Mouse (Mus musculus) heart, embryonic 14.5 days (tissue): ENCODE measurements at regions not wholly inside any gene's neighbourhood (a gene's known extent, or its start where the extent isn't known, plus 50 kb on each side); places are given as distances from the start of the nearest gene placed in this dataset.

ENCODE experiments used
- ATAC-seq: fragments of 200-750 bp; cut with Nextera tagmentation; 2 replicates; pipeline ENCODE4 v1.8.0; 2017; ENCODE audit warnings: low read depth, moderate TSS enrichment; ENCODE audit not compliant: insufficient number of reproducible peaks, insufficient read depth, low FRiP score
- H3K27ac ChIP-seq, 2 experiments: fragments of 200-500 bp in 1 of 2; fragments of 300-500 bp in 1 of 2; sonication (generic) in 1 of 2; replicated peaks in 1 of 2; 2 replicates each; pipeline ENCODE4 v1.5.1; 2012 to 2014; ENCODE audit warnings: low read depth in 2 of 2, low read length in 2 of 2, control low read depth in 1 of 2, mild to moderate bottlenecking in 1 of 2, mixed read lengths in 1 of 2; ENCODE audit not compliant: control insufficient read depth in 1 of 2, insufficient read depth in 1 of 2
- H3K27me3 ChIP-seq: fragments of 300-500 bp; sonication (generic); 2 replicates; pipeline ENCODE4 v1.6.1; 2014; ENCODE audit warnings: mild to moderate bottlenecking, low read length, control low read depth; ENCODE audit not compliant: control insufficient read depth, insufficient read depth
- H3K36me3 ChIP-seq: fragments of 300-500 bp; sonication (generic); 2 replicates; pipeline ENCODE4 v1.6.1; 2014; ENCODE audit warnings: mild to moderate bottlenecking, control low read depth, low read length, mixed read lengths; ENCODE audit not compliant: control insufficient read depth, insufficient read depth
- H3K4me1 ChIP-seq, 2 experiments: fragments of 200-500 bp in 1 of 2; fragments of 300-500 bp in 1 of 2; sonication (generic) in 1 of 2; 2 replicates each; pipeline ENCODE4 v1.6.1; 2012 to 2014; ENCODE audit warnings: low read length in 2 of 2, control low read depth in 1 of 2, mixed read lengths in 1 of 2; ENCODE audit not compliant: control insufficient read depth in 2 of 2, insufficient read depth in 2 of 2
- H3K4me2 ChIP-seq: fragments of 300-500 bp; sonication (generic); 2 replicates; pipeline ENCODE4 v1.6.1; 2014; ENCODE audit warnings: mild to moderate bottlenecking, low read length
- H3K4me3 ChIP-seq, 2 experiments: fragments of 200-500 bp in 1 of 2; fragments of 300-500 bp in 1 of 2; sonication (generic) in 1 of 2; 2 replicates each; pipeline ENCODE4 v1.5.1; 2012 to 2014; ENCODE audit warnings: low read length in 2 of 2, mild to moderate bottlenecking in 2 of 2, control low read depth in 1 of 2, low read depth in 1 of 2, moderate library complexity in 1 of 2; ENCODE audit not compliant: control insufficient read depth in 1 of 2, insufficient read depth in 1 of 2
- H3K9ac ChIP-seq: fragments of 300-500 bp; sonication (generic); 2 replicates; pipeline ENCODE4 v1.6.1; 2014; ENCODE audit warnings: mild to moderate bottlenecking, low read length
- H3K9me3 ChIP-seq: fragments of 300-500 bp; sonication (generic); 2 replicates; pipeline ENCODE4 v1.6.1; 2016; ENCODE audit warnings: low read length, control low read depth; ENCODE audit not compliant: control insufficient read depth
- WGBS: fragments of 180-500 bp; shearing (Covaris S2); extraction: QIAGEN DNeasy Blood & Tissue Kit; methylation state at CpG from one replicate; pipeline ENCODE4 v1.1.7; 2014; 5-methylcytosine and 5-hydroxymethylcytosine counted together

DNA sequence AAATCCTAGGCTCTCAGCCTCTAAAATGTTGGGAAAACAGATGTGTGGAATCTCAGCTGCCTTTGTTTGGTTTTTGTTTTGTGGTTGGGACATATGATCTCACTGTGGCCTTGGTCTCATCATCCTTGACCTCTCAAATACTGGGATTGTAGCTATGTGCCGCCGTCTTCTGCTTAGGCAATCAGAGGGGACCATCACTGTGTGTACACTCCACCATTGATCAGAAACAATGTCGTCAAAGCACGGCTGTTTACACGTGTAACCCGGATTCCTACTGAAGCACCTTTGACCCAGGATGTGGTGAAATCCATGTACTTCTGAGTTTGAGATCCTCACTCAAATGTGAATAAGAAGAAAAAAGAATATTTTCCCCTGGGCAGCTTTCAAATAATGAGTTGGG lies 68.0 kb upstream of the Nap1l1 start:
- Histone ChIP-seq H3K36me3 (no peaks in the 10 kb centered on the region), H3K4me3 (no peak overlapping the region), H3K4me1 (peaks cover 3 to 9% of the 10 kb centered on the region in 2 experiments; a peak in 2 of 4 replicates), H3K9me3 (no peaks in the 10 kb centered on the region), H3K9ac (no peak overlapping the region), H3K27me3 (no peaks in the 10 kb centered on the region), H3K4me2 (no peak overlapping the region), H3K27ac (no peak overlapping the region)
- WGBS, result 98% methylated on average over 6 of the region's 6 CpGs
- no peak for ATAC-seq

DNA sequence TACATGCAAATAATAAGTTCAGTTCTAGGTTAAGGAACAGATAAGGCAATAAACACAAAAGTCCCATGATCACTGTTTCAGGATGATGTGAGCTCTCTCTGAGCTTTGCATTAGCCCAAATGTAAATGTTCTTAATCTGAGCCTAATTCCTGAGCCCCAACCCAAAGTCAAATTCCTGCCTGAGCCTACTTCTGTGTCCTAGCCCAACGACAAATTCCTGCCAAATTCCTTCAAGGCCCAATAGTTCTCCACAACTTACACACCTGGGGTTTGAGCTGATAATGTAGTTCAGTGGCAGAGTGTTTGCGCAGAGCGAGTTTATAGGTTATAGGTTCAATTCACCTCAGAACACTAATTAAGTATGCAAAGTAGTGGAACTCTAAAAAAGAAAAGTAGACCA lies 64.1 kb upstream of the Nap1l1 start:
- Histone ChIP-seq H3K27me3 (no peaks in the 10 kb centered on the region), H3K9ac (no peak overlapping the region), H3K4me2 (no peak overlapping the region), H3K36me3 (no peaks in the 10 kb centered on the region), H3K4me1 (peaks cover 3 to 9% of the 10 kb centered on the region in 2 experiments; a peak in 2 of 4 replicates), H3K9me3 (no peaks in the 10 kb centered on the region), H3K4me3 (no peak overlapping the region), H3K27ac (0 out of 4 replicates have a peak overlapping the region, but pooled peaks of 1 of the 2 experiments have one; percentile 9)
- ATAC-seq, result no peak
- 81% methylated on average over 3 of the region's 3 CpGs for WGBS

DNA sequence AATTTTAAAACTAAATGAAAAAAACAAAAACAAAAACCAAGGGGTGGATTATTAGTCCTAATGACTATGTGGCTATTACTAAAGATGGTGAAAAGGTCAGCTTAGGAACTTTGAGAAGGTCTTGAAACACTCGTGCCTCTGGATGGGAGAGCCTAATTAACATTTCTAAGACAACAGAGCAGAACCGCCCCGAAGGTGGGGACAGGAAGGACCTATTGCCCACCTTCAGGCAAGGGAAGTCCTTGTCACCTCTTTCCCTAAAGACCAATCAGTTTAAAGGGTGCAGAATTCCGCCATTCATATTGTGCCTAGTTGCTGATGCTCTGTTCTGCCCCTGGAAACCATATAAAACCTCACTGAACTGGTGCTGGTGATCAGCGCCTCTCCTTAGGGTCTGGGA lies 63.5 kb upstream of the Nap1l1 start:
- H3K9ac ChIP-seq, result no peak overlapping the region
- no peak for ATAC-seq
- H3K27me3 ChIP-seq, result no peaks in the 10 kb centered on the region
- peaks cover 3 to 9% of the 10 kb centered on the region in 2 experiments; a peak in 2 of 4 replicates for H3K4me1 ChIP-seq
- no peak overlapping the region for H3K4me2 ChIP-seq
- H3K27ac ChIP-seq, result no peak overlapping the region
- H3K36me3 ChIP-seq, result no peaks in the 10 kb centered on the region
- H3K9me3 ChIP-seq, result no peaks in the 10 kb centered on the region
- 79% methylated on average over 5 of the region's 5 CpGs for WGBS
- H3K4me3 ChIP-seq, result no peak overlapping the region

DNA sequence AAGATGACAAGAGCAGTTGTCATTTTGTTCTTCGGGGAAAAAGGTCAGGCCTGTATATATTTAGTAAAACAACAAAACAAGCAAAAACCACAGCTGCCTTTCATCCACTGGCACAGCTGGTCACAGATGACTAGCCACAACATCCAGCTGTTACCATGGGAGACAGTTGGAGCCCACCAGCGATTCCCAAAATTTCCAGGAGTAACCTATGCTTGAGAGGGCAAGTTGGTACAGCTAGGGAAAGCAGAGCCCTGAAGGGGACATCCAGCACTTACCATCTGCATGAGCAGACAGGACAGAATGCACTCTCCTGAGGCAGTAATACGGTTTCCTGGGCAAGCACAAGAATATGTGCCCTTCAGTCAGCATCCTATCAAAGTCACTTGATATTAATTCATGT lies 62.9 kb upstream of the Nap1l1 start:
- 72% methylated on average over 3 of the region's 3 CpGs for WGBS
- no peak overlapping the region for H3K4me3 ChIP-seq
- no peak for ATAC-seq
- no peak overlapping the region for H3K9ac ChIP-seq
- no peaks in the 10 kb centered on the region for H3K27me3 ChIP-seq
- peaks cover 3 to 9% of the 10 kb centered on the region in 2 experiments; a peak in 2 of 4 replicates for H3K4me1 ChIP-seq
- H3K36me3 ChIP-seq, result no peaks in the 10 kb centered on the region
- no peaks in the 10 kb centered on the region for H3K9me3 ChIP-seq
- H3K27ac ChIP-seq, result no peak overlapping the region
- no peak overlapping the region for H3K4me2 ChIP-seq

DNA sequence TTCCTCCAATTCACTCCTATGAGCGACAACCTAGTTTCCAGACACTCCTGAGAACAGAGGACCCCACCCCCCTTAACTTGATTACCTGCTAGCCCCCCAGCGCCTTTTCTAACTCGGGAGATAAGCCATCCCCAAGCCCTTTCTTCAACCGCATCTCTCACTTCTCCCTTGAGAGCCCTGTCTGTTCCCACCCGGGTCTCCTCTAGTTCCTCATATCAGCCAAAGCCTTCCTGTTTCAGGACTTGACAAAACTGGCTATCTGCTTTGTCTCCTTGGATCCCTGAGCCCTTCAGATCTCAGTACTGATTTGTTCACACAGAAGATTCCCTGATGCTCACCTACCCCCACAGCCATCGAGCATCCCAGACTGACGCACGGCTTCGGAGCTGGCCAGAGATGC lies 61.5 kb upstream of the Nap1l1 start:
- no peak overlapping the region for H3K27ac ChIP-seq
- H3K36me3 ChIP-seq, result no peaks in the 10 kb centered on the region
- WGBS, result 56% methylated on average over 9 of the region's 9 CpGs
- H3K27me3 ChIP-seq, result no peaks in the 10 kb centered on the region
- no peak overlapping the region for H3K4me2 ChIP-seq
- ATAC-seq, result no peak
- H3K4me3 ChIP-seq, result no peak overlapping the region
- no peaks in the 10 kb centered on the region for H3K9me3 ChIP-seq
- H3K9ac ChIP-seq, result no peak overlapping the region
- H3K4me1 ChIP-seq, result peaks cover 3 to 9% of the 10 kb centered on the region in 2 experiments; a peak in 2 of 4 replicates

DNA sequence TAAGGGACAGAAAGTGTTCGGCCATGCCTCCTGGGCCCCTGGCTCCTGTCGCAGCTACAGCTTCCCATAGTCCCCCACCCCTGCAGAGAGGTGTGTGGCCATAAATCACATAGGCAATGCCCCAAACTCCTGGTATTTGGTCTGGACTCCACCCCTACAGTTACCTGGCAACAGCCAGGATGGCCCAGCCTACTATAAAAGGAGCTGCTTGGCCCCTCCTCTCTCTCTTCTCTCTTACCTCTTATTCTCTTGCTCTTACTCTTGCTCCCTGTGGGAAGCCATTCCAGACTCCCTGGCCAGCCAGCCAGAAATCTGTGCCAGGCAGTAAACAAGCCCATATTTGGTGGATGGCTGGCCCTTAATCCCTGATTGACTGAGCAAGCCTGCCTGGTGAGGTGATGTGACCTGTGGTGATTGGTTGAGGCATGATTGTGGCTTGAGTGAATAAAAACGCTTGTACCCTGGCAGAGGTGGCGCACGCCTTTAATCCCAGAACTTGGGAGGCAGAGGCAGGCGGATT lies 56.4 kb upstream of the Nap1l1 start:
- Histone ChIP-seq H3K27ac (no peak overlapping the region), H3K9ac (no peak overlapping the region), H3K9me3 (no peaks in the 10 kb centered on the region), H3K4me1 (peaks cover 2 to 20% of the 10 kb centered on the region in 2 experiments; a peak in 2 of 4 replicates), H3K27me3 (no peaks in the 10 kb centered on the region), H3K36me3 (no peaks in the 10 kb centered on the region), H3K4me3 (no peak overlapping the region), H3K4me2 (no peak overlapping the region)
- no peak for ATAC-seq
- WGBS, result 82% methylated on average over 6 of the region's 6 CpGs

DNA sequence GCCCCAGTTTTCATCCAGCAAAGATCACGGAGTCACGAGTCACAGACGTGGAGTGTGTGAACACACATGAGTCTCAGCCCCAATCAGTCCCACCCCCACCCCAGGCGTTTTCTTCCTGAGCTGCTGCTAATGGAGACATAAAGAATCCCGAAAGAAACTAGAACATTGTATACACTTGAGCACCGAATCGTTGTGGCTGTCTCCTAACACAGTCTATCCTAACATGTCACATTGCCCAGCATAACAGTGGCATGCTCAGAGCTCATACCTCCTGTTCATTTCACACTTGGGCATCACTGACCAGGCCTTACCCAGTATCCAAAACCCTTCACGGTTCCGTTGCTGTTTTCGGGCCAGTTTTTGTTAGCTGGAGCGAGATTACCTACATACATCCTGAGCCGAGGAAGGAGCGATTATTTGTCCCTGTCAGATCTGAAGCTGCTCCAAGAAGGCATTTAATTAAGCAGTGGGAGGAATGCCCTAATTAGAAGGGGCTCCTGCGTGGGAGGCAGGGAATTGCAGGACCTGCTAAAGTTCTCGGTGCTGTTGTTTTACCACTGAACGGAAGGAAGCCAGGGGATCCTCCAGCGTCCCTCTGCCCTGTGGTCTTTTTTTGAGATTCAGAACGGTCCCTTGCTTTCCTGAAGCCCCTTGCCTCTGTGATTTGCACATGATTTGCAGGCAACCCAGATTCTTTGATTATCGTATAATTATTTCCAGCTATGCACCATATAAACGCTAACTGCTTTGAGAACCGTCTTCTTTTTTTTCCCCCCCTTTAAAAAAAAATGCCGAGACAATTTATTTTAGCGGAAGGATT lies 53.4 kb upstream of the Nap1l1 start:
- Histone ChIP-seq H3K4me2 (peak overlapping the region; percentile 65), H3K4me3 (peak overlapping the region; percentile 1 to 17; a peak in 2 of 4 replicates), H3K9me3 (no peaks in the 10 kb centered on the region), H3K4me1 (peaks cover 10 to 30% of the 10 kb centered on the region in 2 experiments), H3K36me3 (no peaks in the 10 kb centered on the region), H3K9ac (peak overlapping the region; percentile 62), H3K27ac (no peak overlapping the region), H3K27me3 (no peaks in the 10 kb centered on the region)
- WGBS, result 27% methylated on average over 23 of the region's 23 CpGs
- ATAC-seq, result no peak
